Mouse (Mus musculus): ENCODE data around the gene Ovca2.

Gene Ovca2

GRCm38 (mm10) chr11:75152603-75153557 is 25.8 kb downstream of the Ovca2 start:
- peak; percentile 76 to 86 for DNase-seq

GRCm38 (mm10) chr11:75150346-75150745 is 28.3 kb downstream of the Ovca2 start:
- no peak for DNase-seq

- DNase-seq: peak in 1 of 2 experiments; percentile 49
These were observed 30.2 kb downstream of the Ovca2 start for GRCm38 (mm10) chr11:75148332-75149035.

GRCm38 (mm10) chr11:75147846-75148168 is 30.8 kb downstream of the Ovca2 start:
- peak; percentile 60 to 70 for DNase-seq

GRCm38 (mm10) chr11:75147106-75147845 is 31.4 kb downstream of the Ovca2 start:
- DNase-seq: peak in 1 of 2 experiments; percentile 50

- DNase-seq: no peak
These were observed 32.8 kb downstream of the Ovca2 start for GRCm38 (mm10) chr11:75145841-75146240.

GRCm38 (mm10) chr11:75142749-75143148 is 35.9 kb downstream of the Ovca2 start:
- DNase-seq: no peak

GRCm38 (mm10) chr11:75141913-75142312 is 36.7 kb downstream of the Ovca2 start:
- peak in 1 of 2 experiments; percentile 50 for DNase-seq

- DNase-seq: no peak
These were observed 37.6 kb downstream of the Ovca2 start for GRCm38 (mm10) chr11:75141038-75141437.

GRCm38 (mm10) chr11:75140431-75140830 is 38.2 kb downstream of the Ovca2 start:
- peak in 1 of 2 experiments; percentile 53 for DNase-seq

- DNase-seq: peak; percentile 87 to 92
These were observed 39.3 kb downstream of the Ovca2 start for GRCm38 (mm10) chr11:75139122-75139963.

GRCm38 (mm10) chr11:75136666-75137398 is 41.8 kb downstream of the Ovca2 start:
- peak; percentile 55 to 65 for DNase-seq

GRCm38 (mm10) chr11:75135358-75135757 is 43.3 kb downstream of the Ovca2 start:
- no peak for DNase-seq

GRCm38 (mm10) chr11:75134485-75135068 is 44.1 kb downstream of the Ovca2 start:
- no peak for DNase-seq

GRCm38 (mm10) chr11:75133951-75134350 is 44.7 kb downstream of the Ovca2 start:
- peak; percentile 72 to 74 for DNase-seq

GRCm38 (mm10) chr11:75133391-75133790 is 45.2 kb downstream of the Ovca2 start:
- DNase-seq: no peak

GRCm38 (mm10) chr11:75132278-75132677 is 46.4 kb downstream of the Ovca2 start:
- peak; percentile 73 to 86 for DNase-seq

- no peak for DNase-seq
These were observed 47.3 kb downstream of the Ovca2 start for GRCm38 (mm10) chr11:75131300-75131699.

- DNase-seq: no peak
These were observed 49.2 kb downstream of the Ovca2 start for GRCm38 (mm10) chr11:75129481-75129880.

GRCm38 (mm10) chr11:75126384-75126783 is 52.3 kb downstream of the Ovca2 start:
- no peak for DNase-seq
